Mouse (Mus musculus) adrenal gland, postnatal 4 days (tissue): Measurements from ENCODE around the gene Itga8. TPM values are rescaled to one million over a fixed set of nuclear protein-coding genes. Genes with fewer than 3 reads are reported as not detected.

Experiments used
- DNase-seq, 2 experiments: peaks; one replicate each; pipeline ENCODE4 v3.0.0; 2021 to 2022; ENCODE audit warnings: low spot score in 2 of 2, mixed read lengths in 2 of 2
- total RNA-seq, 2 experiments: library from RNA; stranded (reverse); gene quantifications; 2 replicates each; pipeline ENCODE4 v1.2.3; 2021

The Itga8 gene
- total RNA-seq, 2 experiments from 2014 or later = 38.2 to 40.7 TPM

DNA sequence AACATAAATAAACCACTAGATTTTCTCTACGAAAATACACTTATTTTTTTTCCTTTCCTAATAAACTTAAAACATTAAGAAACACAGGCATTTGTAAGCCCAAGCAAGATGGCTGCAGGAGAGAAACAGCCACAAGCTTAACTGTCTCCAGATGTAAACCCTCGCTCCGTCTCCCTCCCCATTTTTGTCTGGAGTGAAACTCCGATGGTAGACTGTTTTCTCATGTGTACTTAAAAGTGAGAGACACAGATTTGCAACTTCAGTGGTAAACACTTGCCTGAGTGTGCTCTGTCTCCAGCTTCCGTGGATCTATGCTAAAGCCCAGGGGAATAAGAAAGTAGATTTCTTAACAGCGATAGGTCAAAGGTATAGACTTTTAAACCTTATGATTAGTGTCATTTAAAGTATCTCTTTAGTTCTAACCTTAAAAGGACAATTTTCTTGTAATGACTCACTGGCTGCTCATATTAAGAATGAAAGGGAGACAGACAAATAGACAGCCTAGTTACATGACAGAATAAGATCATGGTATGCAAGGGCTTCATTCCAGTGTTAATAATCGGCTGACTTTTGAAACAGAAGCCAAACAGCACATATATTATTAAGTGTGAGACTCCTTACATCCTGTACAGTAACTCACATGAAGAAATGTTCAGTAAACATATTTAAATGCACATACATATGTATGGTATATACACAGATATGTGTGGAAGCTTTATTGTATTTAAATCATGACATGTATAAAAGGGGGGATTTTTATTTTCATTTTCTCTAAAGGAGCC lies 209.3 kb downstream of the Itga8 start:
- DNase-seq = no peak

DNA sequence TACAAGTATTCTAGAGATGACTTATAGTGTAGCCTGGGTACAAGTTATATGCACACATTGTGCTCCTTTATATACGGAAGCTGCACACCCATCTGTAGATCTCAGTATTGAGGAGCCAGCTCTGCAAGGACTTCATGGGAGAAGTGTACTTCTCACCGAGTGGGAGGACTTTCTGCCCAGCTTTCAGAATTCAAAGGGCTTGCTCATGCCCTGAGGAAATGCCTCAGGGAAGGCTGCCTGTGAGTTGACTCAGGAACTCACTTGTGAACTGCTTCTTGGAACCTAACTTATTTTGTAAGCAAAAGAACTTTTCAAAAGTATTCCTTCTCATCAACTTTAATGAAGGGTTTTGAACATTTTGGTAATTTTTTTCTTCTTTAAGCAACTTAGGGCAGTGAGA lies 210.7 kb downstream of the Itga8 start:
- no peak for DNase-seq

DNA sequence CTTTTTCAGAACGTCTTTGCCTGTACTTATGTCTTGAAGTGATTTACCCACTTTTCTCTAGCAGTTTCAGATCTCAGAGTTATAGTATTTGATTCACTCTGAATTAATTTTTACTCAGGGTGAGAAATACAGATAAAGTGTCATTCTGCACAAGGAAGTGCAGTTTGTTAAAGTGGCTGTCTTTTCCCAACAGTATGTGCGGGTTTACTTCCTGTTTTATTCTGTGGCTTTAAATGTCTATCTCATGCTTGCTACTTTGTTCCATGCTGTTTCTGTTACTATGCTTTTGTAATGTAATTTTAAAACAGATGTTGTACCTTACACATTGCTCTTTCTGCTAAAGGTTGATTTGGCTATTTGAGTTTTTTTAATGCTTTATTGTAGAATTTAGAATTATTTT lies 216.2 kb downstream of the Itga8 start:
- no peak for DNase-seq

DNA sequence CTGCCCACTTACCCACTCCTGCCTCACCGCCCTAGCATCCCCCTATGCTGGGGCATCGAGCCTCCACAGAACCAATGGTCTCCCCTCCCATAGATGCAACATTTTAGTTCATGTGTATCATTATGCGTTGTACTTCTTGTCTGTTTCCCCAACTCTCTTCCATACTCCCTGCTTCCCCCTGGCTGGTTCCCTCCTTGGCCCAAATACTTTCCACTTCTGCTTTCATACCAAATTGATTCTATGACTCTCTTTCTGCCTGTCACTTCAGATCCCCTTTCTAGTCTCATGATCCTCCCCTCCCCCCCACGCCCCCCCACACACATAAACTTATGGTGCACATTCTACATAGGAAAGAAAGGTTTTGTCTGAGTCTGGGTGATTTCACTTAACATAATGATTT lies 217.4 kb downstream of the Itga8 start:
- no peak for DNase-seq

DNA sequence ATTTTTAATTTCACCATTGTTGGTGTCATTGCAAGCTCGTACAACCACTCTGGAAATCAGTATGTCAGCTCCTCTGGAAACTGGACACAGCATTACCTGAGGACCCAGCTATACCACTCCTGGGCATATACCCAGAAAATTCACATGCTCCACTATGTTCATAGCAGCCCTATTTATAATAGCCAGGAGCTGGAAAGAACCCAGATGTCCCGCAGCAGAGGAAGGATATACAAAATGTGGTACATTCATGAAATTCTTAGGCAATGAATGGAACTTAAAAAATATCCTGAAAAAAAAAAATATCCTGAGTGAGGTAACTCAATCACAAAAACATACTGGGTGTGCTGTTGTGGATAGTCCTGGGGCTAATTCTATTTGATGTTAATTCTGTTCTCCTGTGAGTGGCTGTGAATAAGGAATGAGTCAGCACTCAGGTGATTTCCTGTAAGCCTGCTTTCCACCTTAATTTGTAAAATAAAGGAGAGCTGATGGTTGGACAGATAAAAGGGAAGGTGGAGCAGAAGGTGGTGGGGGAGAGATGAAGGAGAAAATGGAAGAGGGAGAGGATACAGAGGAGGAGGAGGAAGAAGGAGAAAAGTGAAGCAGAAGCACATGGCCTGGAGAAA lies 224.3 kb downstream of the Itga8 start:
- no peak for DNase-seq

DNA sequence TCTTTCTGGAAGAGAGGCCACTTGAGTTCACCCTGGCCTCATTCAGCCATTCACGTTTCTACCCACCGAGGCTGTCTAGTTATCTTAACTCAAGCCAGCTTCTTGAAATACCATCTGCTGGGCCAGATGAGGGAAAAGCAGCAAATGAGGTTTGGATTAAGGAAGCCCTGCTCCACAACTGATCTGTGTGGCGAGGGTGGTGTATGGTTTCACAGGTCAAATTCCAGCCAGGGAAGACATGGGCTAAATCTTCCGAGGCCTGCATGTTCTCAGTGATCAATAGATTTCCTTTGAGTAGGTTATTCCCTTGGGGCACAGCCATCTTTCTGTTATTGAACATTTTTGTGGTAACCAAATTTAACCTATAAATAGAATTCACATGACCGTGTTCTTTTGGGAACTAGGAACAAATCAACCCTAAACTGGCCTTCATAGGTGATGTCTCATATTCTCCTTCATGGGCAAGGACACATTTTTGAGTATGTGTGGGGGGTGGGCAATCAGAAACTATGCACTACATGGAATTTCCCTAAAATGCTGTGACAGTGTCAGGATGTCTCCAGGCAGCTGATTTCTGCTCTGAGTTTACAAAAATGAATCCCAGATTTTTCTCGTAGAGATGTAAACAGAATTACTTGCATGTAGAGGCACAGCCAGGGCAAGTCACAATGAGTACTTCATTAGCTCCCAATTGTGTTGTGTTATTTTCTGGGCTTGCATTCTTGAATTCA lies 235.9 kb downstream of the Itga8 start:
- DNase-seq = no peak

DNA sequence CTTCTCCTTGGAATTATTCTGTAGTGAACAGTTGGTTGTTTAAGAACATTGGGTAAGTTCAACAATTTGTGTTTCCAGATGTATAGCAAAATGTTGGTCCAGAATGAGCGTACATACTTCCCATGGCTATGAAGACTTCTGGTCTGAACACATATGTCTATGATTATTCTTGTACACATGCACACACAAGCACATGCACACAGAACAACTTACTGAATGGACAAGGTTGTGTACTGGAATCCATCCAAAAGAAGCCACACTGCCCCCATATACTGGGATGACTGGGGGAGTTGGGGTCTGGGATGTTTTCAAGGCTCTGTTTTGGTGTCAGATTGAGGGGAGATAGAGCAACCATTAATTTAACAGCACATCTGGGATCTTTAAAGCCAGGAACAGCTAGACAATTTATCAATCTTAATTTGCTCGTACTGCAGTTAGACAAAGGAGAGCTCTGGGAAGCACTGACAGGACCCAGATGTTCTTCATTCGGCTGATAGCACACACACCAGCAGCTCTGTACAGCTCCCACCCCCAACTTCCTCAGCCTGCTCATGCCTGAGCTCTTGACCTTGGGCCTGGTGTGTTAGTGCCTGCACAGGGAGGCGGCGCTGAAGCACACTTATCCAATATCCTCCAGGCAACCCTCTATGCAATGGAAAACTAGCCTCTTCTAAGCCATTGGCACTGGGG lies 241.5 kb downstream of the Itga8 start:
- no peak for DNase-seq

Other genes with a start within 250 kb of the Itga8 start
- gene Mindy3, start 117.5 kb upstream of the Itga8 start, total RNA-seq = 10 to 100 TPM; 41.7 to 42.5 TPM